Mouse (Mus musculus) MEL (cell line): ENCODE measurements around the gene Mylk3. TPM values are rescaled to one million over a fixed set of nuclear protein-coding genes. Genes with fewer than 3 reads are reported as not detected.

Source experiments
- DNase-seq: peaks from one replicate; pipeline ENCODE4 v3.0.0; 2011; ENCODE audit warnings: low read depth, low spot score
- H3K27ac ChIP-seq: 2 replicates; pipeline ENCODE4 v1.5.1; 2012; ENCODE audit warnings: low read depth, mild to moderate bottlenecking, control low read depth, low read length, moderate library complexity; ENCODE audit not compliant: control insufficient read depth
- H3K27me3 ChIP-seq, 2 experiments: fragments of 150-350 bp in 1 of 2; sonication (generic) in 1 of 2; 2 replicates each; pipeline ENCODE4 v1.6.1; 2012; ENCODE audit warnings: low read length in 2 of 2, mild to moderate bottlenecking in 2 of 2, improper control_type of control experiment in 1 of 2, moderate library complexity in 1 of 2; ENCODE audit not compliant: insufficient read depth in 2 of 2, control insufficient read depth in 1 of 2
- H3K36me3 ChIP-seq, 2 experiments: 2 replicates each; pipeline ENCODE4 v1.6.1; 2012 to 2014; ENCODE audit warnings: low read length in 2 of 2, improper control_type of control experiment in 1 of 2, inconsistent platforms in 1 of 2, mild to moderate bottlenecking in 1 of 2; ENCODE audit not compliant: insufficient read depth in 2 of 2, control insufficient read depth in 1 of 2
- H3K4me1 ChIP-seq, 2 experiments: fragments of 150-350 bp in 1 of 2; sonication (generic) in 1 of 2; 2 replicates each; pipeline ENCODE4 v1.6.1; 2012; ENCODE audit warnings: low read length in 2 of 2, improper control_type of control experiment in 1 of 2, mild to moderate bottlenecking in 1 of 2; ENCODE audit not compliant: insufficient read depth in 2 of 2, control insufficient read depth in 1 of 2
- H3K4me3 ChIP-seq, 2 experiments: fragments of 150-350 bp in 1 of 2; sonication (generic) in 1 of 2; 2 replicates each; pipeline ENCODE4 v1.5.1; 2012; ENCODE audit warnings: low read depth in 2 of 2, low read length in 2 of 2, mild to moderate bottlenecking in 2 of 2, moderate library complexity in 2 of 2, control low read depth in 1 of 2, improper control_type of control experiment in 1 of 2; ENCODE audit not compliant: control insufficient read depth in 1 of 2, insufficient read depth in 1 of 2
- H3K79me2 ChIP-seq: 2 replicates; pipeline ENCODE4 v1.6.1; 2012; ENCODE audit warnings: mild to moderate bottlenecking, low read length, moderate library complexity; ENCODE audit not compliant: control insufficient read depth, poor library complexity, insufficient read depth
- H3K9ac ChIP-seq: 2 replicates; pipeline ENCODE4 v1.6.1; 2012; ENCODE audit warnings: low read depth, mild to moderate bottlenecking, control low read depth, low read length, moderate library complexity; ENCODE audit not compliant: control insufficient read depth, poor library complexity, severe bottlenecking
- H3K9me3 ChIP-seq: fragments of 150-350 bp; sonication (generic); replicated peaks from 2 replicates; pipeline ENCODE4 v1.6.1; 2012; ENCODE audit warnings: mild to moderate bottlenecking, low read length, improper control_type of control experiment, moderate library complexity; ENCODE audit not compliant: insufficient read depth
- BHLHE40 ChIP-seq: IDR thresholded peaks from 2 replicates; pipeline ENCODE4 v1.6.1; 2012; ENCODE audit warnings: low read depth, mild to moderate bottlenecking, inconsistent platforms, low read length, improper control_type of control experiment, borderline replicate concordance
- CHD2 ChIP-seq: IDR thresholded peaks from 2 replicates; pipeline ENCODE4 v1.6.1; 2011; ENCODE audit warnings: low read length, improper control_type of control experiment
- CTCF ChIP-seq, 3 experiments: IDR thresholded peaks in 2 of 3; conservative IDR thresholded peaks in 1 of 3; 2 replicates each; pipeline ENCODE4 v1.5.1; 2011 to 2012; ENCODE audit warnings: low read length in 3 of 3, low read depth in 2 of 3, mild to moderate bottlenecking in 2 of 3, improper control_type of control experiment in 1 of 3, inconsistent platforms in 1 of 3, mixed read lengths in 1 of 3, moderate library complexity in 1 of 3; ENCODE audit not compliant: control insufficient read depth in 1 of 3, insufficient read depth in 1 of 3, poor library complexity in 1 of 3, severe bottlenecking in 1 of 3
- E2F4 ChIP-seq: IDR thresholded peaks from 2 replicates; pipeline ENCODE4 v1.6.1; 2011; ENCODE audit warnings: low read depth, low read length, improper control_type of control experiment, borderline replicate concordance
- EP300 ChIP-seq, 2 experiments: IDR thresholded peaks; 2 replicates each; pipeline ENCODE4 v1.6.1; 2011; ENCODE audit warnings: improper control_type of control experiment in 2 of 2, low read length in 2 of 2, low read depth in 1 of 2, mild to moderate bottlenecking in 1 of 2
- GABPA ChIP-seq: IDR thresholded peaks from 2 replicates; pipeline ENCODE4 v1.6.1; 2012; ENCODE audit warnings: low read depth, mild to moderate bottlenecking, inconsistent platforms, low read length, improper control_type of control experiment, moderate library complexity
- GATA1 ChIP-seq: IDR thresholded peaks from 2 replicates; pipeline ENCODE4 v1.6.1; 2011; ENCODE audit warnings: low read depth, low read length, improper control_type of control experiment
- HCFC1 ChIP-seq: IDR thresholded peaks from 2 replicates; pipeline ENCODE4 v1.6.1; 2012; ENCODE audit warnings: low read depth, mild to moderate bottlenecking, inconsistent platforms, low read length, improper control_type of control experiment, moderate library complexity
- MEF2A ChIP-seq: IDR thresholded peaks from 2 replicates; pipeline ENCODE4 v1.6.1; 2014; ENCODE audit warnings: low read depth, mild to moderate bottlenecking, inconsistent platforms, low read length, improper control_type of control experiment; ENCODE audit not compliant: poor library complexity, insufficient replicate concordance, severe bottlenecking; ENCODE audit errors: extremely low read depth
- MXI1 ChIP-seq: IDR thresholded peaks from 2 replicates; pipeline ENCODE4 v1.6.1; 2011; ENCODE audit warnings: mild to moderate bottlenecking, low read depth, low read length, improper control_type of control experiment
- MYB ChIP-seq: IDR thresholded peaks from 2 replicates; pipeline ENCODE4 v1.6.1; 2011; ENCODE audit warnings: mild to moderate bottlenecking, low read depth, low read length, improper control_type of control experiment
- POLR2A ChIP-seq, 2 experiments: IDR thresholded peaks; 2 replicates each; pipeline ENCODE4 v1.6.1; 2011 to 2012; ENCODE audit warnings: low read length in 2 of 2, mild to moderate bottlenecking in 2 of 2, control low read depth in 1 of 2, improper control_type of control experiment in 1 of 2, low read depth in 1 of 2, moderate library complexity in 1 of 2; ENCODE audit not compliant: control insufficient read depth in 1 of 2, insufficient read depth in 1 of 2, poor library complexity in 1 of 2
- RAD21 ChIP-seq: IDR thresholded peaks from 2 replicates; pipeline ENCODE4 v1.6.1; 2011; ENCODE audit warnings: mild to moderate bottlenecking, low read depth, low read length, improper control_type of control experiment
- SIN3A ChIP-seq: IDR thresholded peaks from 2 replicates; pipeline ENCODE4 v1.6.1; 2012; ENCODE audit warnings: low read length, improper control_type of control experiment, inconsistent platforms
- SMC3 ChIP-seq: IDR thresholded peaks from 2 replicates; pipeline ENCODE4 v1.6.1; 2011; ENCODE audit warnings: low read depth, low read length, improper control_type of control experiment
- TBP ChIP-seq: IDR thresholded peaks from 2 replicates; pipeline ENCODE4 v1.8.0; 2011; ENCODE audit warnings: low read depth, low read length, improper control_type of control experiment
- USF1 ChIP-seq: IDR thresholded peaks from 2 replicates; pipeline ENCODE4 v1.6.1; 2014; ENCODE audit warnings: low read depth, mild to moderate bottlenecking, inconsistent platforms, low read length, improper control_type of control experiment, moderate library complexity
- ZC3H11A ChIP-seq: IDR thresholded peaks from 2 replicates; pipeline ENCODE4 v1.6.1; 2012; ENCODE audit warnings: low read depth, mild to moderate bottlenecking, inconsistent platforms, low read length, improper control_type of control experiment
- ZNF384 ChIP-seq: IDR thresholded peaks from 2 replicates; pipeline ENCODE4 v1.6.1; 2012; ENCODE audit warnings: low read depth, mild to moderate bottlenecking, inconsistent platforms, low read length, improper control_type of control experiment
- polyA plus RNA-seq, 2 experiments: library from polyadenylated mRNA; stranded (reverse) in 1 of 2; unstranded in 1 of 2; fragments of >175 nt in 1 of 2; fragments of >200 nt in 1 of 2; gene quantifications; 2 replicates each; pipeline versions ENCODE4 v1.2.1 to v1.2.4; 2012; ENCODE audit warnings: low replicate concordance in 2 of 2, low read depth in 1 of 2; ENCODE audit not compliant: insufficient read length in 2 of 2, insufficient read depth in 1 of 2, missing spikeins in 1 of 2
- total RNA-seq: library from RNA; depleted of rRNA; stranded (reverse); fragments of 300-350 nt; gene quantifications from 2 replicates; pipeline ENCODE4 v1.2.3, GENCODE M21; 2012

The Mylk3 gene
- total and polyA plus RNA-seq, 3 experiments, result 9.5 to 10.4 TPM; not detected in 1

DNA sequence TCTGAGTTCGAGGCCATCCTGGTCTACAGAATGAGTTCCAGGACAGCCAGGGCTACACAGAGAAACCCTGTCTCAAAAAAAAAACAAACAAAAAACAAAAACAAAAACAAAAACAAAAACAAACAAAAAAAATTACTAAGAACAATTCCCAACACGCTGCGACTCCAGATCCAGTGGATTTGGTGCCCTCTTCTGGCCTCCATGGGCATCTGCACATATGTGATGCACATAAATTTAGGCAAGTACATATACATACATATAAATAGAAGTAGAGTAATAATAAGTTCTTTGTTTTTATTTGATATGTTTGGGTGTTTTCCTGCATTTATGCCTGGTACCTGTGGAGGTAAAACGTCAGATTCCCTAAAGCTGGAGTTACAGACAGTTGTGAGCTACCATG is 12.4 kb upstream of the Mylk3 start:
- Histone ChIP-seq H3K79me2 (no peaks in the 10 kb centered on the region), H3K27me3 (no peaks in the 10 kb centered on the region), H3K9ac (no peak overlapping the region), H3K4me1 (peaks cover 6 to 35% of the 10 kb centered on the region in 2 experiments; a peak in 3 of 4 replicates), H3K9me3 (no peaks in the 10 kb centered on the region), H3K4me3 (no peak overlapping the region), H3K27ac (no peak overlapping the region), H3K36me3 (peaks cover 0 to 20% of the 10 kb centered on the region in 2 experiments; a peak in 2 of 4 replicates)
- TF ChIP-seq SMC3 (peak; percentile 35), RAD21 (peak; percentile 33), ZC3H11A (0 out of 2 replicates have a peak, but pooled peaks have one; percentile 23), E2F4 (no peak), CTCF (IDR thresholded peaks at IDR 0.05 in 2 of 3, conservative IDR thresholded peaks at IDR 0.05 in 1 of 3; ENCODE audit: control insufficient read depth in 1 of 3, insufficient read depth in 1 of 3, low read depth in 2 of 3, low read length in 3 of 3, poor library complexity in 1 of 3, severe bottlenecking in 1 of 3) (peak in 2 of 3 experiments; percentile 21 to 37; a peak in 3 of 6 replicates), MYB (no peak)
- DNase-seq, result peak; percentile 43

- H3K27ac ChIP-seq, result peak overlapping the region; percentile 90
Measured at GRCm38 (mm10) chr8:85397508-85397907, 11.4 kb upstream of the Mylk3 start.

More at GRCm38 (mm10) chr8:85397508-85397907, 11.4 kb upstream of the Mylk3 start:
- TF ChIP-seq SIN3A (peak; percentile 46; the same call in 1 of the 2 replicates), MEF2A (no peak), HCFC1 (no peak), ZNF384 (peak; percentile 52; the same call in 1 of the 2 replicates), RAD21 (peak; percentile 80), CTCF (IDR thresholded peaks at IDR 0.05 in 2 of 3, conservative IDR thresholded peaks at IDR 0.05 in 1 of 3; ENCODE audit: control insufficient read depth in 1 of 3, insufficient read depth in 1 of 3, low read depth in 2 of 3, low read length in 3 of 3, poor library complexity in 1 of 3, severe bottlenecking in 1 of 3) (peak; percentile 73 to 95 (median 92)), POLR2A (IDR thresholded peaks at IDR 0.05; ENCODE audit: control insufficient read depth in 1 of 2, insufficient read depth in 1 of 2, low read depth in 1 of 2, low read length in 2 of 2, poor library complexity in 1 of 2) (0 out of 4 replicates have a peak, but pooled peaks of 1 of the 2 experiments have one; percentile 43), TBP (peak; percentile 81), USF1 (no peak), ZC3H11A (peak; percentile 89), GATA1 (no peak), EP300 (IDR thresholded peaks at IDR 0.05; ENCODE audit: low read depth in 1 of 2, low read length in 2 of 2) (no peak), SMC3 (peak; percentile 95), CHD2 (no peak), BHLHE40 (no peak), GABPA (no peak), MXI1 (peak; percentile 36)
- peak overlapping the region; percentile 32 to 40 for H3K4me3 ChIP-seq
- no peaks in the 10 kb centered on the region for H3K79me2 ChIP-seq
- peaks cover 0 to 20% of the 10 kb centered on the region in 2 experiments; a peak in 2 of 4 replicates for H3K36me3 ChIP-seq
- H3K9ac ChIP-seq, result peak overlapping the region; percentile 41
- DNase-seq, result peak; percentile 89
- no peaks in the 10 kb centered on the region for H3K27me3 ChIP-seq
- H3K9me3 ChIP-seq, result no peaks in the 10 kb centered on the region
- peaks cover 6 to 36% of the 10 kb centered on the region in 2 experiments; a peak in 3 of 4 replicates for H3K4me1 ChIP-seq
